In genomic region chr11:94390825-94391224, GRCm38 (mm10) we compare ENCODE assay signal across 19 mouse cellular contexts. TPM values are rescaled to one million over a fixed set of nuclear protein-coding genes. Genes with fewer than 3 reads are reported as not detected.
"Had no signal": no experiment of that assay in that cellular context is flagged by ENCODE, and none has a peak within 500 bp of the region (broad histone marks: within the 10 kb centered on the region; RNA-seq: fewer than 3 reads in every experiment).

No protein-coding gene starts in this region.

- ATAC-seq: midbrain, embryonic 16.5 days had no signal

- DNase-seq: lung, embryonic 14.5 days; lung, postnatal 10 days; lung, postnatal 4 days; midbrain, embryonic 14.5 days; retina, postnatal 1 day; right cerebral cortex, adult 18-20 months; right cerebral cortex, postnatal 25 days; right cerebral cortex, postnatal 4 days; thymus, adult 2 months; thymus, postnatal 25 days had no signal

- H3K4me2 ChIP-seq: lung, embryonic 14.5 days; midbrain, embryonic 12.5 days; neural tube, embryonic 13.5 days; neural tube, embryonic 15.5 days; stomach, embryonic 15.5 days had no signal

- H3K9me3 ChIP-seq: midbrain, embryonic 10.5 days; midbrain, embryonic 12.5 days; neural tube, embryonic 13.5 days; neural tube, embryonic 15.5 days; stomach, embryonic 15.5 days had no signal

- H3K36me3 ChIP-seq: midbrain, embryonic 10.5 days; midbrain, embryonic 12.5 days; neural tube, embryonic 13.5 days; neural tube, embryonic 15.5 days; stomach, embryonic 15.5 days had no signal

- H3K27me3 ChIP-seq: stomach, embryonic 15.5 days had no signal

- H3K4me3 ChIP-seq: midbrain, embryonic 10.5 days; midbrain, embryonic 12.5 days; myocyte; neural tube, embryonic 13.5 days; neural tube, embryonic 15.5 days; stomach, embryonic 15.5 days had no signal

- H3K9ac ChIP-seq: liver, embryonic 14.5 days; lung, embryonic 14.5 days; midbrain, embryonic 12.5 days; neural tube, embryonic 13.5 days; neural tube, embryonic 15.5 days; stomach, embryonic 15.5 days had no signal

- H3K27ac ChIP-seq: liver, embryonic 14.5 days; midbrain, embryonic 10.5 days; midbrain, embryonic 12.5 days; neural tube, embryonic 13.5 days; neural tube, embryonic 15.5 days; stomach, embryonic 15.5 days had no signal

RNA-seq across cellular contexts. Expression of gene Abcc3, which starts 2.0 kb away (rescaled TPM):
- total RNA-seq: megakaryocyte-erythroid progenitor cell, adult 5-6 weeks had no signal
- polyA plus RNA-seq: myocyte had no signal
